Comparison of ENCODE assay signal across 9 mouse cellular contexts in the genomic region with DNA sequence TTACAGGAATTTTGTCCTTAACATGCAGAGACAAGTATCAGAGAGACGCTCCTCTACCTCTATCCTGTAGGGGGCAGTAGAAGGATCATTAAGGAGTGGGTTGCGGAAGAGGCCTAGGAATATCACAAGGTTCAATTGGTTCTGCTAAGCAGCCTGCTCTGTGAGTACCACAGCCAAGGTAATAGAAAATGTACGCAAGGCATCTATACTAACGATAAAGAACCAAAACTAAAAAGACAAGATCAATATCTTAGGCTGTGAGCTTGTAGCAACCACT.
DNase-seq lines count a peak whose midpoint lies in the region; ATAC-seq and TF ChIP-seq lines count a peak whose summit lies in the region.
"Had no signal": no experiment of that assay in that cellular context is flagged by ENCODE, and none has a peak within 500 bp of the region (broad histone marks: within the 10 kb centered on the region; RNA-seq: fewer than 3 reads in every experiment).

No protein-coding gene starts in this region.

- no peaks in the 10 kb centered on the region for H3K4me1 ChIP-seq in heart, adult 2 months (ENCODE audit: control insufficient read depth, insufficient read depth, low read length)
- H3K4me1 ChIP-seq in testis, adult 2 months (ENCODE audit: control insufficient read depth, insufficient read depth, low read length): peaks cover 2% of the 10 kb centered on the region; the same call in 1 of the 2 replicates

- H3K27me3 ChIP-seq in heart, adult 2 months (ENCODE audit: control insufficient read depth, insufficient read depth, low read length): no peaks in the 10 kb centered on the region
- H3K27me3 ChIP-seq in testis, adult 2 months (ENCODE audit: control insufficient read depth, insufficient read depth, low read length): no peaks in the 10 kb centered on the region

- intact Hi-C loops in heart, adult 2 months (cut with DNase I): loop anchor here (1.0 to 5.0 kb wide), 3 partner anchors 36 to 471 kb away; no protein-coding TSS in a partner anchor
- intact Hi-C loops in heart, postnatal 14 days (cut with DNase I): loop anchor here (1.0 to 10.0 kb wide), 5 partner anchors 38 to 640 kb away; partner anchors contain the start of gene Mars2

- no peak overlapping the region for H3K9ac ChIP-seq in heart, adult 2 months (ENCODE audit: low read depth, low read length)

- TF ChIP-seq EP300 in heart, adult 2 months (IDR thresholded peaks at IDR 0.05; ENCODE audit: insufficient read depth, low read depth, low read length): no peak

- no peak overlapping the region for H3K4me3 ChIP-seq in heart, adult 2 months
- no peak overlapping the region for H3K4me3 ChIP-seq in testis, adult 2 months (ENCODE audit: control insufficient read depth, low read depth, low read length)
- H3K4me3 ChIP-seq: erythroblast, embryonic 14.5 days had no signal

- H3K79me2 ChIP-seq in heart, adult 2 months (replicated peaks; ENCODE audit: control insufficient read depth, insufficient read depth, low read length): no peaks in the 10 kb centered on the region

- no peak for DNase-seq in heart, adult 2 months
- DNase-seq in heart, postnatal 14 days: no peak
- no peak for DNase-seq in testis, postnatal 10 days (ENCODE audit: low spot score)
- DNase-seq in urinary bladder, postnatal 14 days (ENCODE audit: low spot score): no peak
- DNase-seq in gastrocnemius, postnatal 10 days: no peak
- no peak for DNase-seq in thymus, postnatal 4 days

- H3K36me3 ChIP-seq in heart, adult 2 months (ENCODE audit: control insufficient read depth, insufficient read depth, low read length): no peaks in the 10 kb centered on the region
- H3K36me3 ChIP-seq in testis, adult 2 months (ENCODE audit: control insufficient read depth, insufficient read depth, low read length): no peaks in the 10 kb centered on the region

- H3K27ac ChIP-seq in heart, adult 2 months: no peak overlapping the region
- H3K27ac ChIP-seq in testis, adult 2 months (ENCODE audit: control insufficient read depth, insufficient read depth, low read depth, low read length): no peak overlapping the region

- 66% methylated on average over 4 of the region's 4 CpGs for WGBS in heart, adult 2 months

- ATAC-seq in hematopoietic stem cell, adult 5-6 weeks (replicated peaks in 1 of 2; ENCODE audit: insufficient read depth in 1 of 2, low FRiP score in 2 of 2, low TSS enrichment in 1 of 2, low read depth in 1 of 2, poor library complexity in 2 of 2, severe bottlenecking in 2 of 2): peak; percentile 17 to 53; a peak in 2 of 4 replicates

- no peak for TF ChIP-seq POLR2A in heart, adult 2 months (IDR thresholded peaks at IDR 0.05; ENCODE audit: insufficient read depth, low read depth, low read length)
- TF ChIP-seq POLR2A in testis, adult 2 months (IDR thresholded peaks at IDR 0.05; ENCODE audit: control insufficient read depth, low read depth, low read length): no peak

- peak; percentile 47 for TF ChIP-seq CTCF in heart, adult 2 months (IDR thresholded peaks at IDR 0.05)
- peak; percentile 4; the same call in 1 of the 2 replicates for TF ChIP-seq CTCF in testis, adult 2 months (IDR thresholded peaks at IDR 0.05; ENCODE audit: control insufficient read depth, insufficient read depth, insufficient replicate concordance, low read depth, low read length)
